Mouse (Mus musculus) cerebellum, adult 2 months (tissue): ENCODE data around the gene Ccdc39.

Source experiments
- CTCF ChIP-seq: fragments of 200-500 bp; IDR thresholded peaks from 2 replicates; pipeline ENCODE4 v1.5.1; 2011; ENCODE audit warnings: low read depth, mild to moderate bottlenecking, control low read depth, low read length, moderate library complexity, borderline replicate concordance; ENCODE audit not compliant: insufficient read depth
- POLR2A ChIP-seq: fragments of 200-500 bp; IDR thresholded peaks from 2 replicates; pipeline ENCODE4 v1.6.1; 2011; ENCODE audit warnings: low read length, control low read depth, borderline replicate concordance; ENCODE audit not compliant: insufficient read depth

- TF ChIP-seq POLR2A = no peak
- TF ChIP-seq CTCF = no peak
These were observed 38.6 kb upstream of the Ccdc39 start for GRCm38 (mm10) chr3:33882695-33883094.
